Mouse (Mus musculus): ENCODE results near the gene Sema7a. TPM values are rescaled to one million over a fixed set of nuclear protein-coding genes. Genes with fewer than 3 reads are reported as not detected.
A peak's percentile ranks its signal among the peaks of the same experiment; 100 is the strongest.

Gene Sema7a
- total RNA-seq, 2 experiments from 2014 or later: 9.0 to 14.4 TPM

DNA sequence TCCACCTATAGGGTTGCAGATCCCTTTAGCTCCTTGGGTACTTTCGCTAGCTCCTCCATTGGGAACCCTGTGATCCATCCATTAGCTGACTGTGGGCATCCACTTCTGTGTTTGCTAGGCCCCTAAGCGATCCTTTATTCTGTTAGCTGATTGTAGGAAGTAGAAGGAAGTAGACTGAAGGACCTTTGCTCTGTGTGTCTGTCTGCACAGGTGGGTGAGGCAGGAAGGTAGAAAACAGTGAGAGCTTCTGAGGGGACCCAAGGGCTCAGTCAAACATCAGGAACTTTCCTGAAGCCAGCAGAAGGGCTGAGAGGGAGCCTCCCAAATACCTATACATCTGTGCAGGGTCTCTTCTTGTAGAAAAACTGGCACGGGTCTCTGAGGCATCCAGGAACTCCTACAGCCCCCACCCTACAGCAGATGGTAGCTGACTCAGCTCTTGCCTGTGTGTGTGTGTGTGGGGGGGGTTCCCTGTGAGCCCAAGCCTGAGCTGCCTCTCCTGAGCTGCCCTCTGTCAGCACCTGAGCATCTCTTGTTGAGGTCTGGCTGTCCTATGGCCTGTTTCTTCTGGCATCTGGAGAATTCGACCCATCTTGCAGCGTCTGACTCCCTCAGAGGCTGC lies 35.4 kb downstream of the Sema7a start:
- no peak overlapping the region for H3K4me3 ChIP-seq
- TF ChIP-seq CTCF (IDR thresholded peaks at IDR 0.05): no peak
- DNase-seq: no peak
- H3K27ac ChIP-seq: no peak overlapping the region
- intact Hi-C loops (cut with DNase I): no loop called here

DNA sequence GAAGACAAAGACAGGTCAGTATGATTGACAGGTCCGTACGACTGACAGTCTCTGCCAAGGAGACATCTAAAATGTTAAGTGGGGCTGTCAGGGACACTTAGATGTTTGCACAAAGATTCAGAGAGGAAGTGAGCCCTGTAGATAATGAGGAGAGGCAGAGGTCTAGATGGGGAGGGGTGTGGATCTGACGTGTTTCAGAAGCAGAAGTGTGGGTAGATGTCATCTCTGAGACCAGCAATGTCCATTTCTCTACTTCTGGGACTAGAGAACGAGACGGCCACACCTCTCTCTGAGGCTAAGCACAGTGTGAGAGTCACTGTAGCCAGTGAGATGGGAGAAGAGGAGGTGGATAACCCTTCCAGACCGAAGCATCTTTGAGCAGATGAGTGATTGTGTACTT lies 38.1 kb downstream of the Sema7a start:
- no peak for DNase-seq
- TF ChIP-seq CTCF (IDR thresholded peaks at IDR 0.05): no peak
- Histone ChIP-seq H3K27ac (no peak overlapping the region), H3K4me3 (no peak overlapping the region)
- intact Hi-C loops (cut with DNase I): no loop called here

DNA sequence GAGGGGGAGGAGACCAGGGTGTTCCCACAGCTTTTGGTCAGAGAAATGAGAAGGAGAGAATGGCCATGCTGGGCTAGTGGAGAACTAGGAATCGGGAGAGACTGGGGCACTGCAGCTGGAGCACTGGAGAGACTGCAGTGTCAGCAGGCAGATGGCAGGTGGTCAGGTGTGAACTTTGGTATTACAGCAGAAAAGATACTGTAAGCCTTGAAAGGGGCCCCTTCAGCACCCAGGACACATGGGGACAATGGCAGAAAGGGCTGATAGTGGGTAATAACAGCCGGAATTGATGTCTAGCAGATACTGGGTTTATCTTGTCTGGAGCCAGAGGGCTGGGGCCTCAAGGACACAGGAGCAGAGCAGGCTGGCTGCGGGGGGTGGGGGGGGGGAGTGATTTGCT lies 38.9 kb downstream of the Sema7a start:
- no peak for DNase-seq
- H3K4me3 ChIP-seq: no peak overlapping the region
- no peak for TF ChIP-seq CTCF (IDR thresholded peaks at IDR 0.05)
- H3K27ac ChIP-seq: no peak overlapping the region
- intact Hi-C loops (cut with DNase I): no loop called here

DNA sequence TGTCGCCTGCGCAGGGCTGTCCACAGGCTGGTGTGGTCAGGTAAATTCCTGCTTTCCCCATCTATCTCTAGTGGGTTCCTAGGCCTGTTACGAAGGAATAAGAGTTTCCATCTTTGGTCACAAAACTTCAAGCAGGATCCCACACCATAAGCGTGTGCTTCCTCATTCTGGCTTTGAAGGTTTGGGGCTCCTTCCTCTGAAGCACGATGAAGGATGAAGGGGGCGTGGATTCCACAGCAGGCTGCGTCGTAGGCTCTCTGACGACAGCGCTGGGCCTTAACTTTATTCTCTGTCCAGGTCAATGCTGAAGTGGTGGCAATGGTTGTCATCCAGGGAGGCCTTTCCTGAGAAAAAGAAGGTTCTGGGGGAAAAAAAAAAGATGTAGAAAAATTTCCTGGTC lies 40.7 kb downstream of the Sema7a start:
- Histone ChIP-seq H3K4me3 (no peak overlapping the region), H3K27ac (no peak overlapping the region)
- intact Hi-C loops (cut with DNase I): no loop called here
- DNase-seq: no peak
- no peak for TF ChIP-seq CTCF (IDR thresholded peaks at IDR 0.05)

DNA sequence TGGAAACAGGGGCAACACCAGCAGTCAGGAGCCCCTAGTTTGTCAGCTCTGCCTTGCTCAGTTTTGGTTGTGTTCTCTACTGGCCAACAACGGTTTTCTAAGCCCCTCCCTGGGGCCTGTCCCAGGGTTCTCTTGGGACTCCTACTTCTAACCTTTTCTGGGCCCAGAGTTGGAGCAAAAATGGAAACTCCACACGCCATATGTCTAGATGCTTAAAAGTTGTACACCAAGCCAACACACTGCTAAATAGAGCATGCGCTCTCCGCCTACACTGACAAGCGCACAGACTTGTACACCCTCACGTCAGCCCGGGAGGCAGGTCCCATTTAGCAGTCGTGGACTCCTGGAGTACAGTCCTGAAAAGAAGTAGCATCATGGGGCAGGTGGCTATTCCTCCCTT lies 45.4 kb downstream of the Sema7a start:
- Histone ChIP-seq H3K27ac (no peak overlapping the region), H3K4me3 (no peak overlapping the region)
- TF ChIP-seq CTCF (IDR thresholded peaks at IDR 0.05): no peak
- no peak for DNase-seq
- intact Hi-C loops (cut with DNase I): no loop called here

DNA sequence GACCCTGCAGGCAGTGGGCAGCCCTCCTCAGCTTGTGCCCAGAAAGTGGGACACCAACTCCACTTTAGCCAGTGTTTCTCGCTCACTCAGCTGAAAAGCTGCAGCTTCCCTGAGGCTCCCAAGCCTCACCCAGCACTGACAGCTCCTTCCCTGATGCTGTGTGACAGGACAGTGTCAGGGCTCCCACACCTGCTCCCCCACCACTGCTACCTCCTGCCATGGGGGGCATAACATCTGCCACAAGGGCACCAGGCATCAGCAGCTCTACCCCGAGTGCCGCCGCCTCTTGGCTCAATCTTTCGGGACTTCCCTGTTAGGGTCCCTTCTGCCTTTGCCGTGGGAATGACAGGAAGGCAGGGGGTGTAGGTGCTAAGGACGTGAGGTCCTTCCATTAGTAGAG lies 46.4 kb downstream of the Sema7a start:
- Histone ChIP-seq H3K27ac (no peak overlapping the region), H3K4me3 (no peak overlapping the region)
- intact Hi-C loops (cut with DNase I): no loop called here
- DNase-seq: no peak
- no peak for TF ChIP-seq CTCF (IDR thresholded peaks at IDR 0.05)

DNA sequence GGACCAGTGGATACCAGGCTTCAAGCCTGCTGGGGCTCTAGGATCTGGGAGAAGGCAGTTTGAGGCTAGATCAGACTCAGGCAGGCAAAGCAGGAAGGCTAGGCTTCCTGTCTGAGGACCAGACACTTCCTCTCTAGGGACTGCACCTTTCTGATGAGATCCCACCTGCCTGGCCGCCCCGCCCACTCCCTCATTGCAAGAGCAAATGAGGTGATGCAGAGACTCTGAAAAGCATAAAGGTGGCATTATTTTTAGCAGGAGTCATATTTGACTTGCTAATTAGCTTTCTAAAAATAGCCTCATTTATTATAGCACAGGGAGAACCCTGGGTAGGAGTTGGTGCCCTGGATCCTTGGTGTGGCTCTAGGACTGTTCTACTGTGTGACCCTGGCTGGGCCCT lies 48.2 kb downstream of the Sema7a start:
- Histone ChIP-seq H3K27ac (no peak overlapping the region), H3K4me3 (no peak overlapping the region)
- DNase-seq: no peak
- TF ChIP-seq CTCF (IDR thresholded peaks at IDR 0.05): no peak
- intact Hi-C loops (cut with DNase I): no loop called here

DNA sequence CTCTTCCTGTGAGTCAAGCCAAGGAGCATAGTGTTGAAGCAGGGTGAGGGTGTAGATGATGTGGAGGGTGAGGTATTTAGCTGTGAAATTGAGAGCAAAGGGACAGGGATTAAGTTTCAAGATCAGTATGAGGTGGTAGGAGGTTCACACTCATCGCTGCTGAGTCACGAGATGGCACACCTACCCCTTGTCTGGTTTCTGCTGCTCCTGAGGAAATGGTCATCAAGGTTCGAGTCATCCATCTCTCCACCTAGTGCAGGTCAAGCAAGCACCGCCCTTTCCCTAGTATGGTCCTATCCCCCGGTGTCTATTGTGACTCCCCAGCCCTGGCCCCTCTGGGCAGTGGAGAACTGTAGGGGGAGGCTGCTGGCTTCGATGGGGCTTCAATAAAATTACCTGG lies 49.4 kb downstream of the Sema7a start:
- TF ChIP-seq CTCF (IDR thresholded peaks at IDR 0.05): no peak
- DNase-seq: no peak
- H3K27ac ChIP-seq: no peak overlapping the region
- H3K4me3 ChIP-seq: no peak overlapping the region
- intact Hi-C loops (cut with DNase I): no loop called here

DNA sequence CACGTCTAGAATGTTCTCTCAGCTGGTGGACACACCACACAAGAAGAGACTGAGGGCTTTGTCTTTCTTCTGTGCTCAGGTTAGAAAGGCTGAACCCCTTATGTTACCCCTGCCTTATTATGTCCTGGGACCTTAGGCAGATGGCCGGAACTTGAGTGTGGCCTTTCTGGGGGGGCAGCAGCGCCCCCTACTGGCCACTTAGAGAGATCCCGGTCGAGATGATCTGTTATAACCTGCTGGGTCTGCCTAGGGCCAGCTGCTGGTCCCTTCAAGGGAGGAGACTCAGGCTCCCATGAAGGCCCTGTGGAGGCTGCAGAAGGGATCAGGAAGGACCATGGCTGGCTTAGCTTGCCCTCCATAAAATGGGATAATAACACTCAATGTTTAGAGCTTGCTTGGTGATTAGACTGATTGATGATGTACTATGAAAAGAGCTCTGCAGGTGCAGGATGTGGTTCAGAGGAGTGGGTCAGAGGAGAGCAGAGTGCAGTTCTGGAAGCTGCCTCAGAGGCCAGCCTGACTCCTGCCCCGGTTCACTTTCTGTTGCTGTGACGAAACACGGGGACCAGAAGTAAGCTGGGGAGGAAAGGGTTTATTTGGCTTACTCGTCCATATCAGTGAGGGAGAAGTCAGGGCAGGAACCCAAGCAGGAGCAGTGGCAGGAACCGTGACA lies 50.7 kb downstream of the Sema7a start:
- peak overlapping the region; percentile 38; the same call in 1 of the 2 replicates for H3K27ac ChIP-seq
- H3K4me3 ChIP-seq: no peak overlapping the region
- intact Hi-C loops (cut with DNase I): loop anchor here (1.0 kb wide), 1 partner anchor 46 kb away; no protein-coding TSS in a partner anchor
- peak; percentile 62 for DNase-seq
- TF ChIP-seq CTCF (IDR thresholded peaks at IDR 0.05): peak; percentile 88

DNA sequence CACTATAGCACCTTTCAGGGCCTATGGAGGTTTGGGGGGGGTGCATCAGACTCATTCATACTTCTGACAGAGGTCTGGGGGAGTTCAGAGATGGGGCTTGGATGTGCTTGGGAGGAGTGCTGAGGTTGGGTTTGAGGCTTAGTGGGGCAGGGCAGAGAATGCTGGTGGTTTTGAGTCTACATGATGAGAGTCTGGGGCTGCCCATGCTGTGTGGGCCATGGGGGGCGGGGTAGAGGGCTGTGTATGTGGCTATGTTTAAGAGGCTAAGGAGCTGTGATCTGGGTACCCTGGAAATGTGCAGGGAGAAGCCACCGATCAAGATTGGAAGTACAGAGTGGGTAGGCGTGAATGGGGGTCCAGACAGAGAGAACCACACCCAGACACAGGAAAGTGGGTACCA lies 52.1 kb downstream of the Sema7a start:
- TF ChIP-seq CTCF (IDR thresholded peaks at IDR 0.05): no peak
- DNase-seq: no peak
- Histone ChIP-seq H3K27ac (no peak overlapping the region), H3K4me3 (no peak overlapping the region)
- intact Hi-C loops (cut with DNase I): no loop called here

DNA sequence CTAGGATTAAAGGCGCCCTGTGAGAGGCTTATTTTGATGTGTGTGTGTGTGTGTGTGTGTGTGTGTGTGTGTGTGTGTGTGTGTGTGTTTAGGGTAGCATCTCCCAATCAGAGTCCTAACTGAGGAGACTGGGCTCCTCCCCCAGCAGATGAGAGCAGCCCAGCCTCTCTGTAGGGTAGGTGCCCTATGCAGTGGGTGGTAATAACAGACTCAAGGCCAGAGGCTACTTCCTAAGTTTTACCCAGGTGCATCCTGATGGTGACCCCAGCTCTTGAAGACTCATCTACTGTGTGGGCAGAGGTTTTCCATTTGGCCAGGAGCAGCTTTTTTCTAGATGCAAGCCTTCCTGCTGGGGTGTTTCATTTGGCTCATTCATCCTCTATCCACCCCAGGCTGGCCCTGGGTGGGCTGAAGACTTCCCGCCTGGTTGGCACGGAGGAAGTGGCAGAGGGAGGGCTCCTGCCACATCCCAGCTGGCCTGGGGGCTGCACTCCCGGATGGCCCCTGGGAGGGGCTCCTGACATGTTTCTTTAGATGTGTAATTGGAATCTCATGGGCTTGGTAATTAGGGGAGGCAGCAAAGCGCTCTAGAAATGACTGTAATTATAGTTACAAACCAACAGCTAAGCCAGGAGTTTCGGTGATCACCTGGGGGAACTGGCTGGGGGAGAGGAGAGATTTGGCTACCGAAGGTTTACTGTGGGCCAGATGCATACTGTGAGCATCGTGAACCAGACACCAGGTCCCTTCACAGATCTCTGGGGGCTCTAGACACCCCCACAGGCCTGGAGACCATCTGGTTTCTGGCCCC lies 53.1 kb downstream of the Sema7a start:
- intact Hi-C loops (cut with DNase I): no loop called here

DNA sequence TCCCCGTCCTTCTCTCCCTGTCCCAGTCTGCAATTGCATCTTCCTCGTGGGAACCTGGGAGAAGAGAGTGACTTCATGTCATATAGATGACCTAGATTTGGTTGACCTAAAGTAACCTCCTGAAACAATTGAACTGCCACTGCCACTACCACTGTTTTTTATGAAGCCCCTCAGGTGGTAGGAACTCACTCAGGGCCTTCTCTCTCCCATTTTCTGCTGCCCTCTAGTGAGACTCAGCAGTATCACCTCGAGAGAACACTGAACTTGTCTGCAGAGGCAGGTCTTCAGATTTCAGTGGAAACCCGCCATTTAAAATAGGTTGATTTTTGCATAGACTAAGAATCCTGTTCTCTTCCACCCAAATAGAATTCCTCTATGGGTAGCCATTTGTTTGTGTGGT lies 55.4 kb downstream of the Sema7a start:
- Histone ChIP-seq H3K4me3 (no peak overlapping the region), H3K27ac (no peak overlapping the region)
- no peak for DNase-seq
- intact Hi-C loops (cut with DNase I): no loop called here
- TF ChIP-seq CTCF (IDR thresholded peaks at IDR 0.05): peak; percentile 69

More for the DNA sequence above, 53.1 kb downstream of the Sema7a start:
- no peak for DNase-seq
- no peak overlapping the region for H3K27ac ChIP-seq
- H3K4me3 ChIP-seq: no peak overlapping the region
- TF ChIP-seq CTCF (IDR thresholded peaks at IDR 0.05): no peak

DNA sequence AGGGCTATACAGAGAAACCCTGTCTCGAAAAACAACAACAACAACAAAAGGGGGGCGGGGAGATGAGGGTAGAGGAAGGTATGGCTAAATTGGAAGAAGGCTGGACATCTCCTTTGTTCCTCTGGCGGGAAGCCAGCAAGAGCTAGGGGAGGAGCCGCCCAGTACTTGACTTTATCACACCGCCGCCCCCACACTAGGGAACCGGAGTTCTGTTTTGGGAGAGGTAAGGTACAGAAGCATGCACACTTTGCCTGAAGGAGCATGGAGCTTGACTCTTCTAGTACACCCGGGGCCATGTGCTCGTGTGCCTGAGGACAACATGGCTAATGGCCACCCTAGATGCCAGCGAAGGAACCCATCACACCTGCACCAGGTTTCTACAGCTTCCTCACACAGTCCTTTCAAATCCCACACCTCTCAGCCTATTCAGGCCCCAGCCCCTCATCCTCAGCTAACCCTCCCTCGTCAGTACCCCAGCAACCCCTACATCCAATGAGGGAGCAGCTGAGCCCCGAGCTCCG lies 57.7 kb downstream of the Sema7a start:
- DNase-seq: no peak
- no peak for TF ChIP-seq CTCF (IDR thresholded peaks at IDR 0.05)
- no peak overlapping the region for H3K27ac ChIP-seq
- intact Hi-C loops (cut with DNase I): loop anchor here (1.0 kb wide), 2 partner anchors 62 to 135 kb away; no protein-coding TSS in a partner anchor
- H3K4me3 ChIP-seq: no peak overlapping the region

Data from gastrocnemius, adult 2 months (tissue).